Mouse (Mus musculus): ENCODE data around the gene Cdc42bpb. TPM values are rescaled to one million over a fixed set of nuclear protein-coding genes. Genes with fewer than 3 reads are reported as not detected.

Gene Cdc42bpb
- polyA plus RNA-seq, 1 experiment from 2014 or later: 18.7 TPM

DNA sequence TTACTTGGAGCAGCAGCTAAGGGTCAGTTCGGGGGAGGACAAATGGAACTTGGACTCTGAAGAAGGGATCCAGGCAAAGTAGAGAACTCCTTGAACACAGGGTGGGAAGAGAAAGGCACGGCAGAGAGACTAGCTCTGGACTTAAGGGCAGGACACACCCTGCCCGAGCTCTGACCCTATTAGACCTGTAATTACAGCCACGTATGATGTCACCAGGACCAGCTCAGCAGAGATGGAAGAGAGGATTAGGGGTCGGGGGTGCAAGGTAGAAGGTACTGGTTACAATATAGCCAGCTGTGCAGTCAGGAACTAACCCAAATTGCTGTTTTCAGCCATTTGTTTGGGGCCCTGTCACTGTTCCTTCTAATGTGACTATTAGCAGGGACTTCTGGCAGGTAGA, 45.3 kb upstream of the Cdc42bpb start:
- Histone ChIP-seq H3K36me3 (ENCODE audit: control insufficient read depth, insufficient read depth, low read length) (no peaks in the 10 kb centered on the region), H3K27me3 (ENCODE audit: control insufficient read depth, insufficient read depth, low read length) (peaks cover 14% of the 10 kb centered on the region; the same call in 1 of the 2 replicates), H3K4me1 (replicated peaks; ENCODE audit: control insufficient read depth, insufficient read depth) (0 out of 2 replicates have a peak, but pooled peaks cover 2% of the 10 kb centered on the region), H3K27ac (replicated peaks) (no peak overlapping the region), H3K9me3 (ENCODE audit: control insufficient read depth, low read length) (no peaks in the 10 kb centered on the region), H3K4me3 (ENCODE audit: low read depth, low read length) (no peak overlapping the region), H3K9ac (ENCODE audit: low read length) (no peak overlapping the region), H3K4me2 (replicated peaks; ENCODE audit: low read depth) (no peak overlapping the region)
- TF ChIP-seq CTCF (IDR thresholded peaks at IDR 0.05; ENCODE audit: low read depth) (no peak), EP300 (optimal IDR thresholded peaks at IDR 0.05) (no peak)
- WGBS: 68% methylated on average over 5 of the region's 5 CpGs
- DNase-seq (ENCODE audit: low spot score) (no peak), ATAC-seq (ENCODE audit: low FRiP score, low TSS enrichment) (no peak)

DNA sequence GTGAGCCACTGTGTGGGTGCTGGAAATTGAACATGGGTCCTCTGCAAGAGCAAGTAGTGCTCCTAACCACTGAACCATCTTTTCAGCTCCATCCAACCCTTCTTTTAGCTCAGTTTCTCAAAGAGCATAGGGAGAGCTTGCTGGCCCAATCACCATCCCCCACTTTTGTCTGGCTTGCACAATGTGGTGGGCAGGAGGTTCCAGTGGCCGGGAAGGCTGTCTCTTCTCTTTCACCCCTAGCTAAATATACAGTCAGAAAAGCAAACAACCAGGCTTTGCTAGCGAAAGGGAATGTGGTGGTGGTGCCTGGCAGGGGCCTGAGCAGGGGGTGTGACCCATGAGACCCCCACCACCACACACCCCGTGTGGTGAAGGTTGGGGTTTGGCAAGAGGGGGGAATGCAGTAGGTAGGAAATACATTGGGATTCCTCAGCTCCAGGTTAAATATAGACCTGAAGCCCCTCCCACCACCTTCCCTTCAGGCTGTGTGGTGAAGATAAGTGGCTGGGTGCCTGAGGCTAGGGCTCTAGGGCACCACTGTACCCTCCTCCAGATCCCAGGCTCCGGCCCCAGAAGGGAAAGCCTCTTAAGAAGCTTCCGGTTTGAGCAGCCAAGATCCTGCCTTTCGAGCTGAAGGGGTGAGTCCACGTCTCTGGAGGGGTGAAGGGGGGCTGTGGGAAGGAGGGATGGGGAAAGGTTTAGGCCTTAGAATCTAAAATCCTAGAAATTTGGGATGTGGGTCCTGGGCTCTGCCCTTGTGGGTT, 43.6 kb upstream of the Cdc42bpb start:
- DNase-seq (ENCODE audit: low spot score) (no peak), ATAC-seq (ENCODE audit: low FRiP score, low TSS enrichment) (no peak)
- H3K27me3 ChIP-seq (ENCODE audit: control insufficient read depth, insufficient read depth, low read length): peaks cover 14% of the 10 kb centered on the region; the same call in 1 of the 2 replicates
- H3K4me3 ChIP-seq (ENCODE audit: low read depth, low read length): no peak overlapping the region
- H3K9me3 ChIP-seq (ENCODE audit: control insufficient read depth, low read length): no peaks in the 10 kb centered on the region
- no peak overlapping the region for H3K27ac ChIP-seq (replicated peaks)
- TF ChIP-seq CTCF (IDR thresholded peaks at IDR 0.05; ENCODE audit: low read depth): no peak
- no peak for TF ChIP-seq EP300 (optimal IDR thresholded peaks at IDR 0.05)
- H3K36me3 ChIP-seq (ENCODE audit: control insufficient read depth, insufficient read depth, low read length): no peaks in the 10 kb centered on the region
- H3K9ac ChIP-seq (ENCODE audit: low read length): no peak overlapping the region
- 31% methylated on average over 7 of the region's 7 CpGs for WGBS
- 0 out of 2 replicates have a peak, but pooled peaks cover 7% of the 10 kb centered on the region for H3K4me1 ChIP-seq (replicated peaks; ENCODE audit: control insufficient read depth, insufficient read depth)
- H3K4me2 ChIP-seq (replicated peaks; ENCODE audit: low read depth): no peak overlapping the region

DNA sequence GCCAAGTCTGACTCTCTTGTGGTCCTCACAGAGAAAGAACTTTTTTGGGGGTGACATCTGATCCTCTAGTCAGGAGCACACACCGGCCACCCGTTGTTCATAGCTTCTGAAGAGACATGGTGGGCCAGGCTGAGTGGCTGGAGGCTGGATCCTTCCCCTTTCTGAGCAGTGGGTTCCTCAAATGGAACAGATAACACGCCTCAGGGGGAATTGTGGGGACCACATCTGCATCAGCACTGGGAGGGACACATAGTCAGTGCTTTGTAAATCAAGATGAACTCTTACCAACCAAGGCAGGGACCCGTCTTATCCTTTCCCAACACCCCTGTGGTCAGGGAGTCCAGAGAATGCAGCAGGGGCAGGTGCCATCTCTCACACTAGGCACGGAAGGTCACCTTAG, 42.4 kb upstream of the Cdc42bpb start:
- TF ChIP-seq EP300 (optimal IDR thresholded peaks at IDR 0.05) (no peak), CTCF (IDR thresholded peaks at IDR 0.05; ENCODE audit: low read depth) (no peak)
- Histone ChIP-seq H3K27me3 (ENCODE audit: control insufficient read depth, insufficient read depth, low read length) (peaks cover 14% of the 10 kb centered on the region; the same call in 1 of the 2 replicates), H3K4me1 (replicated peaks; ENCODE audit: control insufficient read depth, insufficient read depth) (0 out of 2 replicates have a peak, but pooled peaks cover 7% of the 10 kb centered on the region), H3K36me3 (ENCODE audit: control insufficient read depth, insufficient read depth, low read length) (no peaks in the 10 kb centered on the region), H3K9ac (ENCODE audit: low read length) (no peak overlapping the region), H3K9me3 (ENCODE audit: control insufficient read depth, low read length) (no peaks in the 10 kb centered on the region), H3K27ac (replicated peaks) (no peak overlapping the region), H3K4me2 (replicated peaks; ENCODE audit: low read depth) (no peak overlapping the region), H3K4me3 (ENCODE audit: low read depth, low read length) (no peak overlapping the region)
- DNase-seq (ENCODE audit: low spot score) (no peak), ATAC-seq (ENCODE audit: low FRiP score, low TSS enrichment) (no peak)
- 87% methylated on average over 5 of the region's 5 CpGs for WGBS

DNA sequence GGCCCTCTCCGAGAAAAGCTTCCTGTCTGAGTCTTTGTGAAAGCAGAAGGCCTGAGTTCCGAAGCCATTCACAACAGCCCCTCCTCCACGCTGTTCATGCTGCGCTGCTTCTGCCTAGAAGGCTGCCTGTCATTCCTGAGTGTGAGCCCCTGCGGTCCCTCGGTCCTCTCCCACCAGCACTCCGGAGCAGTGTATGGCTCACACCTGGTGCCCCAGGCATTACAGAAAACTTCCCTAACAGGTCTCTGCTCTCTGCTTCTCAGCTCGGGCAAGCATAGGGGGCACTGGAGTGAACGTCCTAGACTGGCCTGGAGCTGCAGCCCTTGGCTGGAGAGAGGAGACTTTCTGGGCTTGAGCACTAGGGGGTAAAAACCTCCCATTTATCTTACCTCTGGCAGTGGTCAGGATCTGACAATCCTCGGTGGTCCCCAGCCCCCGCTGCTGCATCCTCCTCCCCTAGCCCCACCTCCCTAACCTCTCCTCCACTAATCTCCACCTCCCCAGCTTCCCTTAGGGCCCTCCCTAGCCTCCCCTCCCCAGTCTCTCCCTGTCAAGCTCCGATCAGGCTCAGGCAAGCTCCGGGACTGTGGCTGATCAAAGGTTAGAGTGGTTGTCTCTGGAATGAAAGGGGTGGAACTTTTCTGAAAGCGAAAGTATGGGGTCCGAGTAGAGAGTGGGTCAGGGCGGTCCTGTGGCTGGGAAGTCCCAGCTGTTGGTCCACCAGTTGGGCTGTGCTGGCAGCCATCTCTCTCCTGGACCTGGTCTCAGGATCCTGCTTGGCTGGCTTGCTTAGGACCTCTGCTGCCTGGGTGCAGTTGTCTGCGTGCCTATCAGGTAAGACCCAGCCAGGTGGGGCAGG, 39.6 kb upstream of the Cdc42bpb start, which contains the start of gene Exoc3l4:
Exoc3l4 (plus strand) TSS at position 97 of the 859 bp plus-strand sequence.
- ATAC-seq (ENCODE audit: low FRiP score, low TSS enrichment) (peak; percentile 15; the same call in 1 of the 2 replicates), DNase-seq (ENCODE audit: low spot score) (no peak)
- H3K4me3 ChIP-seq (ENCODE audit: low read depth, low read length): peak within 1 kb of the TSS; percentile 34
- TF ChIP-seq EP300 (optimal IDR thresholded peaks at IDR 0.05) (no peak), CTCF (IDR thresholded peaks at IDR 0.05; ENCODE audit: low read depth) (peak; percentile 13; the same call in 1 of the 2 replicates)
- H3K9ac ChIP-seq (ENCODE audit: low read length): peak within 1 kb of the TSS; percentile 50
- H3K27ac ChIP-seq (replicated peaks): peak within 1 kb of the TSS; percentile 40; the same call in 1 of the 2 replicates
- no peaks in the 10 kb centered on the region for H3K27me3 ChIP-seq (ENCODE audit: control insufficient read depth, insufficient read depth, low read length)
- peaks cover 9% of the 10 kb centered on the region for H3K4me1 ChIP-seq (replicated peaks; ENCODE audit: control insufficient read depth, insufficient read depth)
- no peaks in the 10 kb centered on the region for H3K9me3 ChIP-seq (ENCODE audit: control insufficient read depth, low read length)
- H3K4me2 ChIP-seq (replicated peaks; ENCODE audit: low read depth): peak within 1 kb of the TSS; percentile 63
- no peaks in the 10 kb centered on the region for H3K36me3 ChIP-seq (ENCODE audit: control insufficient read depth, insufficient read depth, low read length)
- 5% methylated on average over 17 of the region's 17 CpGs for WGBS

DNA sequence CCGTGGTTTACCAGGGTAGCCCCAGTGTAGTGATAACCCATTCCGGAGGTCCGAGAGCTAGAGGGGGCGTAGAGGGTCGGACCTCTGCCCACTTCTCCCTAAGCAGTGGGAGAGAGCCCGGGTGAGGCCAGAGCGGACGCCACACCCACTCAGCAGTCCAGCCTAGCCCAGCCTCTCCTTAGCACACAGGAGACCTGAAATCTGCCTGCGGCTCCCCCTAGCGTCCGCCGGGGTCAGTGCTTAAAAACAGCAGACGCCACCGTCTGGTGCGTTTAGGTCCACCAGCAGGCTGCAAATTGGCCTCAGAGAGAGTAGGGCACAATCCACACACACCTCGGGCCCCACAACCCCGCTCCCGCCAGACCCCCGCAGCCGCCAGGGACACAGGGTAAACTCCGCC, 35.8 kb upstream of the Cdc42bpb start:
- H3K27ac ChIP-seq (replicated peaks): peak overlapping the region; percentile 56; the same call in 1 of the 2 replicates
- TF ChIP-seq EP300 (optimal IDR thresholded peaks at IDR 0.05) (no peak), CTCF (IDR thresholded peaks at IDR 0.05; ENCODE audit: low read depth) (peak; percentile 99)
- H3K4me1 ChIP-seq (replicated peaks; ENCODE audit: control insufficient read depth, insufficient read depth): peaks cover 7% of the 10 kb centered on the region
- H3K4me3 ChIP-seq (ENCODE audit: low read depth, low read length): peak overlapping the region; percentile 19
- H3K27me3 ChIP-seq (ENCODE audit: control insufficient read depth, insufficient read depth, low read length): no peaks in the 10 kb centered on the region
- peak; percentile 90 for ATAC-seq (ENCODE audit: low FRiP score, low TSS enrichment)
- peak overlapping the region; percentile 45; the same call in 1 of the 2 replicates for H3K9ac ChIP-seq (ENCODE audit: low read length)
- DNase-seq (ENCODE audit: low spot score): peak; percentile 94
- peak overlapping the region; percentile 54 for H3K4me2 ChIP-seq (replicated peaks; ENCODE audit: low read depth)
- 1% methylated on average over 21 of the region's 21 CpGs for WGBS
- H3K9me3 ChIP-seq (ENCODE audit: control insufficient read depth, low read length): no peaks in the 10 kb centered on the region
- H3K36me3 ChIP-seq (ENCODE audit: control insufficient read depth, insufficient read depth, low read length): no peaks in the 10 kb centered on the region

All from stomach, postnatal 0 days (tissue).